Mouse (Mus musculus) neural tube, embryonic 10.5 days (tissue): ENCODE data around the gene 4930430A15Rik.

ENCODE experiments used
- DNase-seq: peaks from one replicate; pipeline ENCODE4 v3.0.0-alpha.2; 2017; ENCODE audit warnings: low spot score; ENCODE audit errors: extremely low spot score

4930430A15Rik gene

DNA sequence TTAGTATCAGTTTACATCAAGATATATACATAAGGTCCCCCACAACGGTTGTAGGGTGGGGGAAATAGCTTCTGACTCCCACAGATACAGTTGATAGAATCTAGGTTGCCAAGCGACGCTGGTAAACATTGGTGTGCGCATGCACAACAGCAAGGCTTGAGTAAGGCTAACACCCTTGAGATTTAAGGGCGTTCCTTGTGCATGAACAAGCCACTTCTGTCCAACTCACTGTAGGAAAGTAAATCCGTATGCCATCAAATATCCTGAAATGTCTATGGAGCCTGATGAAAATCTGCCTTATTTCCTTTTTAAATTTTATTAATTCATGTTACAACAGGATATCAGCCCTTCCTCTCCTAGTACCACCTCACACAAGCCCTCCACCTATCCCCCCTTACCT, at the start of gene 4930430A15Rik:
Gene 4930430A15Rik (minus strand): TSS at position 101 of the 400 bp plus-strand sequence.
- DNase-seq = no peak

DNA sequence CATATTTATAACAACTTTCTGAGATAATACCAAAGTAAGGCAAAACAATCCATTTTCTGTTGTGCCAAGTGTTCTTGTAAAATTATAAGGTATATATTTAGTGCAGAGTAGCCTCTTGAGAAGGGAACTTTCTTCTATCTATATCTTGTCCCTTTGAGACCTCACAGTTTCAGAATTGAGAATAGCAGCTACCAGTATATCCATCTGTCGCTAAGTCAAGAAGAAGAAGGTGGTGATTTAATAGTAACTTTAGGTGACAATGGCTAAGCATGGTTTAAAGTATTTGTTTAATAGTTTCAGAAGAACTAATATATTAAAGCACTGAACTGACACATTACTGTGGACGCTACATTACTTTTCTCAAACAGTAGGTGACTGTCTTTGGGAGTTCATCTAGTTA, 44.6 kb upstream of the 4930430A15Rik start, which contains the start of gene Olfr1277:
Gene Olfr1277 (minus strand): TSS at position 101 of the 400 bp plus-strand sequence.
- no peak for DNase-seq

DNA sequence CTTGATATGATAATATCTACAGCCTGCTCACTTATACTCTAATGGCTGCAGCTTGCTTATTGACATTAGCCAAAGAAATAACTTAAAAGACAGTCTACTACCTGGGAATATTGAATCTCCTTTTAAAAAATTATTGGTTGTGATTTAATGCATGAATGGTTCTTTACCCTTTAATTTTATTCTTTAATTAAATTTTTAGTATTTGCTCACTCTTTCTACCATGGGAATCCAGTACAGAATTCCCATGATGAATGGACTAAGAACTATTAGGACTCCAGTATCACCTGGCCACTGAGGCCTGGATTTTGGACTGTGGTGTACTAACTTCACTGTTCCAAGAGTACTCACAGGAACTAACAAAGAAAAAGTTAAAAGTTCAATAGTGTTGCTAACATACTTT, 24.8 kb upstream of the 4930430A15Rik start, which contains the start of gene Olfr1276:
Gene Olfr1276 (plus strand): TSS at position 301 of the 400 bp plus-strand sequence.
- no peak for DNase-seq

DNA sequence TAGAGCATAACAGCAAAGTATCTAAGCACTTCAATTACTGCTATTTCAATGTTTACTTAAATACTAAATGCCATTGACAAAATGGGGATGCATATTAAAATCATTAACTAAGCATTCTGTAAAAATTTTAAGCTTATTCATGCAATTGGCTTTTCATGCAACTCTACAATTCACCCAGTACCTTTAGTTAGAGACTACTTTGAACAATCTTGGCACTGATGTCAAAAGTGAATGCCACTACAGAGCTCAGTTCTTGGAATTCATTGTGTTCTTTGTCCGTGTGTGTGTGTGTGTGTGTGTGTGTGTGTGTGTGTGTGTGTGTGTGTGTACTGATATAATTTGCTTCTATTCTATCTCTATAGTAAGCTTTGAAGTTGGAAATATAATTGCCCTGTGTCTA, 5.8 kb upstream of the 4930430A15Rik start, which contains the start of gene Olfr1275:
Gene Olfr1275 (minus strand): TSS at position 101 of the 400 bp plus-strand sequence.
- DNase-seq = no peak

DNA sequence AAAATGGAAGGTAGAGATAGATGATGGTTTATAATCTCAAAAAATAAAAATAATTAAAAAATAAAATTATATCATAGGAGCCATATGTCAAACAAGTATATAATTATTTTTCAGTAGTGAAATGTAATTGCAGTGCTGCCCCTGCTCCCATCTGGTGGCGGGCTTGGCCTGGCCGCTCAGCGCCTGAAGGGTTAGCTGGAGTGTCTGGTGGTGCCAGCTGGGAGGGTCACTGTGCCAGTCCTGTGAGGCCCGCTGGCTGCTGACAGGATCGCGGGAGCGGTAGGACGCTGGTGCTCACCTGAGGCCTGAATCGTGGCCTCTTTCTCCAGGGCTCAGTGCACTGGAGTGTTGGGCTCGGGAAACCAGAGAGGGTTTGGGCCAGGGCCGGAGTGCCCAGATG, 47.3 kb downstream of the 4930430A15Rik start:
- DNase-seq = no peak

DNA sequence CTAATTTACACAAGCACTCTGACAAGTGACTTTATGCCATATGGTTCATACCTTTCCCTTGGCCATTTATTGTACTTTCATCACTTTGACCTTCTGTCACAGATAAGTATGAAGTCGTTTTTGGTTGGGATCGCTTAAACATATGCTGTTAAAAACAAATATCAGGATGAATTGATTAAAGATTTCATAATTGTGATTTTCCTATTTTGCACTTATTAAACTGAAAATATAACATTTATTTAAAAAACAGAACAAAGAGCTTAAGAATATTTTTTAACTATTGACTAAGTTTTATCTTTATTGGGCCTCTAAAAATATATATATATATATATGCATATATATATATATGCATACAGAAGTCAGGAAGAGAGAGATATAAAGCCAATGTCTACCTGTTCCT, 76.6 kb downstream of the 4930430A15Rik start, which contains the start of gene Gm15130:
Gene Gm15130 (minus strand): TSS at position 101 of the 400 bp plus-strand sequence.
- DNase-seq = no peak

DNA sequence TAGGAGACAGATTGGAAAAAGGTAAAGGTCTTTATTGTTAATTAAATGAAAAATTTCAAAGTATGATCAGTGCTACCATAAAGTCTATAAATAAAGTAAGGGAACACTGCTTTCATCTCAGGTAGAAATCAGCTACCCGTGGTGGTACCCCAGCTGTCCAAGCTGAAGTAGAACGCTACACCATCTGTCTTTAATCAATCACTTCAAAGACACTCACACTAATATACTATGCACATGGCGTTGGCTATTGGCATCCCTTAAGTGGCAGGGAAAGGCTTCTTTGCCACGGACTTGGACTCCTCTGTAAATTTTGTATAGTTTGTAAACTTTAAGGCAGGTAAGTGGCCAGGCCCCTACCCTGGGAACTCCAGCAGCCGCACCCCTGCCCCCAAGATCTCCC, 93.7 kb downstream of the 4930430A15Rik start:
- DNase-seq = no peak
